Mouse (Mus musculus) ES-Bruce4 (cell line): ENCODE data around the gene Gm28042.

Experiments used
- CTCF ChIP-seq: IDR thresholded peaks from one replicate; pipeline ENCODE4 v1.8.1; 2011; ENCODE audit warnings: low read depth, low read length
- POLR2A ChIP-seq: IDR thresholded peaks from one replicate; pipeline ENCODE4 v1.8.1; 2011; ENCODE audit warnings: low read length; ENCODE audit not compliant: insufficient read depth

DNA sequence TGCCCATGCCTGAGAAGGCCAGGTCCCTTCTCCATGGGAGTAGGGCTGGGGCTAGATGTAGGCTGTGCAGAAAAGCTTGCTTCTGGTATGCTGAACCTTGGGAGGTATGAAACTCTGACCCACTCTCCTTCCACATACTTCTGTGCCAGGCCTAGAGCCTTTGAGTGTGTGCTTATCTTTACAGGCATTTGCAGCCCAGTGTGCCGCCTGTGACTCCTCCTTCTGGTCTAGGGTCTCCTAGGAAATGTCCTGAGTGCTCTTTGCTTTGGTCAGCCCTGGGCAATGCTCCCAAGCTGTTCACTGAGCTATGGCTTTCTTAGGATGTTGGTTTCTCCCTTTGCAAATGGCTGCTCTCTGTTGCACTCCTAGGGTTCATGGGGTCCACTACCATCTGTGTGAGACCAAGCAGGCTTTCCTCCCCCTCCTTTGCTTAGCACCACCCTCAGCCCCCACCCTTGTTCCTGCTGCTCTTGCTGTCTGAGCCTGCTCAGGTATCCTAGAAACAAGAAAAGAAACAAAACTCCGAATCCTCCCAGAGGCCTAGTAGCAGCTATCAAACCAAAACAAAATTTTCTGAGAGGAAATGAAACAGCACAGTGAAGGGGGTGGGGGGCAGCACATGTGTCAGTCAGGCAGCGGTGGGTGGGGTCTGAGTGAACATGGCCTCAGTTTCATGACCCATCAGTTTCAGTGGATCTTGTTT lies 26.3 kb upstream of the Gm28042 start:
- TF ChIP-seq CTCF (no peak), POLR2A (no peak)
